ENCODE assay signal across 8 mouse cellular contexts in genomic region chr6:115838161-115838597, GRCm38 (mm10). TPM values are rescaled to one million over a fixed set of nuclear protein-coding genes. Genes with fewer than 3 reads are reported as not detected.
DNase-seq lines count a peak whose midpoint lies in the region; ATAC-seq and TF ChIP-seq lines count a peak whose summit lies in the region.

Gene Efcab12, minus strand, starts transcription at chr6:115838412.

- no peaks in the 10 kb centered on the region for H3K9me3 ChIP-seq in ES-E14 (ENCODE audit: control insufficient read depth, insufficient read depth, low read depth, low read length)
- no peaks in the 10 kb centered on the region for H3K9me3 ChIP-seq in forebrain, embryonic 16.5 days (ENCODE audit: control insufficient read depth, low read length)
- H3K9me3 ChIP-seq in liver, embryonic 16.5 days (replicated peaks; ENCODE audit: control insufficient read depth, low read length), result no peaks in the 10 kb centered on the region
- no peaks in the 10 kb centered on the region for H3K9me3 ChIP-seq in neural tube, embryonic 12.5 days

- H3K4me3 ChIP-seq in ES-E14 (ENCODE audit: insufficient read depth in 1 of 2, low read depth in 1 of 2, low read length in 2 of 2, poor library complexity in 1 of 2, severe bottlenecking in 1 of 2), result peak within 1 kb of the TSS; percentile 40 to 42
- H3K4me3 ChIP-seq in forebrain, embryonic 16.5 days (replicated peaks; ENCODE audit: low read length), result peak within 1 kb of the TSS; percentile 48
- peak within 1 kb of the TSS; percentile 50 for H3K4me3 ChIP-seq in liver, embryonic 16.5 days (ENCODE audit: low read depth, low read length)
- peak within 1 kb of the TSS; percentile 37 for H3K4me3 ChIP-seq in neural tube, embryonic 12.5 days

- in situ Hi-C loops in ES-E14 (cut with MboI; ENCODE audit: low sequenced_read_pairs in 2 of 2, unreplicated experiment in 2 of 2), result no loop called here

- H3K9ac ChIP-seq in ES-E14 (ENCODE audit: insufficient read depth, low read depth, low read length, poor library complexity, severe bottlenecking), result peak within 1 kb of the TSS; percentile 22; the same call in 1 of the 2 replicates
- peak within 1 kb of the TSS; percentile 47 for H3K9ac ChIP-seq in forebrain, embryonic 16.5 days (replicated peaks; ENCODE audit: low read depth, low read length)
- 0 out of 2 replicates have a peak within 1 kb of the TSS, but pooled peaks have one; percentile 3 for H3K9ac ChIP-seq in liver, embryonic 16.5 days (ENCODE audit: low read depth, low read length)
- peak within 1 kb of the TSS; percentile 38 for H3K9ac ChIP-seq in neural tube, embryonic 12.5 days

- peaks cover 0 to 7% of the 10 kb centered on the region in 2 experiments; a peak in 1 of 4 replicates for H3K4me1 ChIP-seq in ES-E14 (ENCODE audit: control insufficient read depth in 2 of 2, insufficient read depth in 2 of 2, low read length in 2 of 2, poor library complexity in 1 of 2)
- peaks cover 10% of the 10 kb centered on the region for H3K4me1 ChIP-seq in forebrain, embryonic 16.5 days (replicated peaks; ENCODE audit: control insufficient read depth, insufficient read depth, low read length)
- H3K4me1 ChIP-seq in liver, embryonic 16.5 days (ENCODE audit: control insufficient read depth, low read depth, low read length), result peaks cover 11% of the 10 kb centered on the region; the same call in 1 of the 2 replicates
- H3K4me1 ChIP-seq in neural tube, embryonic 12.5 days, result peaks cover 6% of the 10 kb centered on the region; the same call in 1 of the 2 replicates

- intact Hi-C loops in heart, postnatal 36 days (cut with DNase I), result no loop called here

- under 1% methylated on average over 19 of the region's 19 CpGs for WGBS in forebrain, embryonic 16.5 days
- WGBS in liver, embryonic 16.5 days (ENCODE audit: insufficient replicate concordance), result 5% methylated on average over 19 of the region's 19 CpGs
- 2% methylated on average over 19 of the region's 19 CpGs for WGBS in neural tube, embryonic 12.5 days

- H3K4me2 ChIP-seq in forebrain, embryonic 16.5 days (ENCODE audit: low read length), result peak within 1 kb of the TSS; percentile 86
- peak within 1 kb of the TSS; percentile 78 for H3K4me2 ChIP-seq in liver, embryonic 16.5 days (ENCODE audit: low read depth, low read length)
- H3K4me2 ChIP-seq in neural tube, embryonic 12.5 days (replicated peaks), result peak within 1 kb of the TSS; percentile 73

- H3K27me3 ChIP-seq in forebrain, embryonic 16.5 days (replicated peaks; ENCODE audit: control insufficient read depth, insufficient read depth, low read length), result no peaks in the 10 kb centered on the region
- no peaks in the 10 kb centered on the region for H3K27me3 ChIP-seq in liver, embryonic 16.5 days (ENCODE audit: control insufficient read depth, insufficient read depth, low read depth, low read length)
- no peaks in the 10 kb centered on the region for H3K27me3 ChIP-seq in neural tube, embryonic 12.5 days (replicated peaks)

- ATAC-seq in forebrain, embryonic 16.5 days, result peak; percentile 98
- ATAC-seq in liver, embryonic 16.5 days (ENCODE audit: low read depth), result peak; percentile 88
- peak; percentile 91 for ATAC-seq in neural tube, embryonic 12.5 days (ENCODE audit: low FRiP score, low read depth)

- no peaks in the 10 kb centered on the region; the same call in none of the 2 replicates for H3K36me3 ChIP-seq in ES-E14 (ENCODE audit: control insufficient read depth, insufficient read depth, low read length, poor library complexity, severe bottlenecking)
- no peaks in the 10 kb centered on the region; the same call in 1 of the 2 replicates for H3K36me3 ChIP-seq in forebrain, embryonic 16.5 days (ENCODE audit: control insufficient read depth, insufficient read depth)
- H3K36me3 ChIP-seq in liver, embryonic 16.5 days (ENCODE audit: control insufficient read depth, insufficient read depth), result peaks cover 3% of the 10 kb centered on the region; the same call in 1 of the 2 replicates
- peaks cover 13% of the 10 kb centered on the region for H3K36me3 ChIP-seq in neural tube, embryonic 12.5 days

- DNase-seq in ES-E14 (ENCODE audit: low read depth, low spot score), result peak; percentile 80
- peak; percentile 70 to 86 for DNase-seq in cerebellum, adult 18-20 months
- DNase-seq in heart, postnatal 36 days, result peak; percentile 53
- peak; percentile 79 for DNase-seq in layer of hippocampus, adult 11-12 months (ENCODE audit: low spot score)
- peak; percentile 83 for DNase-seq in thymus, postnatal 0 days (ENCODE audit: low spot score)

- no peak within 1 kb of the TSS for H3K27ac ChIP-seq in ES-E14 (ENCODE audit: insufficient read depth, low read depth, low read length, poor library complexity, severe bottlenecking)
- peak within 1 kb of the TSS; percentile 61 for H3K27ac ChIP-seq in forebrain, embryonic 16.5 days (ENCODE audit: low read length)
- no peak within 1 kb of the TSS for H3K27ac ChIP-seq in liver, embryonic 16.5 days (ENCODE audit: low read length)
- H3K27ac ChIP-seq in neural tube, embryonic 12.5 days, result no peak within 1 kb of the TSS

TF ChIP-seq in ES-E14, 5 proteins besides CTCF, POLR2A, EP300 and RAD21:
- TF ChIP-seq ZC3H11A (IDR thresholded peaks at IDR 0.05; ENCODE audit: borderline replicate concordance, low read depth, low read length), result no peak
- TF ChIP-seq HCFC1 (IDR thresholded peaks at IDR 0.05; ENCODE audit: borderline replicate concordance, insufficient read depth, low read length), result peak; percentile 9; the same call in 1 of the 2 replicates
TF ChIP-seq in ES-E14: peak in this region for 1.

RNA-seq across cellular contexts. Expression of gene Efcab12, which starts in this region (rescaled TPM):
- total RNA-seq in ES-E14 (2012; rRNA removed), result 1.3 and 1.4 TPM in 2 replicates
- 1.4 and 1.8 TPM in 2 replicates for polyA plus RNA-seq in forebrain, embryonic 16.5 days (2015; fragmentation: Nextera tagmentation; extraction: Ambion mirVana)
- under 1 TPM; 0.35 to 0.53 TPM for total RNA-seq in heart, postnatal 36 days (2021)
- 0.08 TPM in 1 of 2 replicates, not detected in the other for polyA plus RNA-seq in liver, embryonic 16.5 days (2015; fragmentation: Nextera tagmentation; extraction: Ambion mirVana)
- polyA plus RNA-seq in neural tube, embryonic 12.5 days (2016; fragmentation: Nextera tagmentation; extraction: Ambion mirVana), result 1.6 and 2.1 TPM in 2 replicates
- 0.20 and 0.33 TPM in 2 replicates for polyA plus RNA-seq in thymus, postnatal 0 days (2015; fragmentation: Nextera tagmentation; extraction: Ambion mirVana)

Comparison
In these comparisons a context has a peak if more than half of its experiments do, and no peak if none do; other contexts are left out.
1. Peak in DNase-seq in heart, postnatal 36 days; RNA of the gene not detected or under 1 TPM.
2. Peak in ATAC-seq, H3K4me3 ChIP-seq, H3K9ac ChIP-seq and H3K4me2 ChIP-seq in liver, embryonic 16.5 days; RNA of the gene not detected or under 1 TPM.
3. Peak in DNase-seq in thymus, postnatal 0 days; RNA of the gene not detected or under 1 TPM.